Mouse (Mus musculus): ENCODE data around the gene Gm6902. TPM values are rescaled to one million over a fixed set of nuclear protein-coding genes. Genes with fewer than 3 reads are reported as not detected.

The Gm6902 gene
- not detected in 2 replicates for polyA plus RNA-seq (2012; rRNA removed; ENCODE audit: low replicate concordance)

DNA sequence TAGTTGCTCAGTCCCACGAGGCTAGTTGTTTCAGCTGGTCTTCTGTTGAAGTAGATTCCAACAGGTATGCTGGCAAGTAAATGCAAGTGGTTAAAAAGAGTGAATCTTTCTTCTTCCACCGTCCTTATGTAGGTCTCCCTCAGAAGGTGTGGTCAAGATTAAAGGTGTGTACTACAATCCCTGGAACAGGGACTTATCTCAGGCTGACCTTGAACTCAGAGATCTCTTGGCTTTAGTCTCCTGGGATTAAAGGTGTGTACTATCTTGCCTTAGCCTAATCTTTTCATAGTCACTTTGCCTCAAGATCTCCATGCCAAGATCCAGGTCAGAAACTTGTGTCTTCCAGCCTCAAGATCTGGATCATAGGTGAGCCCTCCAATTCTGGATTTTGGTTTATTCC lies at the start of gene Gm6902:
Gene Gm6902, minus strand, starts transcription at position 101 of the 400 bp plus-strand sequence.

GRCm38 (mm10) chr7:23300892-23301291 lies 22.2 kb upstream of the Gm6902 start, which contains the start of gene Nlrp4e:
Gene Nlrp4e (plus strand): TSS chr7:23301192.

GRCm38 (mm10) chr7:23251582-23251981 lies 27.1 kb downstream of the Gm6902 start, which contains the start of gene Vmn1r166:
Gene Vmn1r166 (minus strand): TSS chr7:23251682.

Other genes starting within 250 kb of the Gm6902 start
- not detected in 2 replicates for gene Vmn1r163, start 223.4 kb downstream of the Gm6902 start, polyA plus RNA-seq (2012; rRNA removed; ENCODE audit: low replicate concordance)
- gene Gm8720, start 211.4 kb downstream of the Gm6902 start, polyA plus RNA-seq (2012; rRNA removed; ENCODE audit: low replicate concordance), result not detected in 2 replicates
- gene Gm10662, start 134.4 kb downstream of the Gm6902 start, polyA plus RNA-seq (2012; rRNA removed; ENCODE audit: low replicate concordance), result not detected in 2 replicates
- not detected in 2 replicates for gene Vmn1r165, start 61.6 kb downstream of the Gm6902 start, polyA plus RNA-seq (2012; rRNA removed; ENCODE audit: low replicate concordance)
- gene Vmn1r166, start 27.2 kb downstream of the Gm6902 start, polyA plus RNA-seq (2012; rRNA removed; ENCODE audit: low replicate concordance), result not detected in 2 replicates
- not detected in 2 replicates for gene Nlrp4e, start 22.3 kb upstream of the Gm6902 start, polyA plus RNA-seq (2012; rRNA removed; ENCODE audit: low replicate concordance)
- not detected in 2 replicates for gene Nlrp5, start 107.0 kb upstream of the Gm6902 start, polyA plus RNA-seq (2012; rRNA removed; ENCODE audit: low replicate concordance)
- not detected in 2 replicates for gene Vmn1r167, start 228.3 kb upstream of the Gm6902 start, polyA plus RNA-seq (2012; rRNA removed; ENCODE audit: low replicate concordance)

Data from subcutaneous adipose tissue, adult 2 months (tissue).